In genomic region chr9:27106081-27106480, GRCm38 (mm10) we compare ENCODE assay signal across 9 mouse cellular contexts. TPM values are rescaled to one million over a fixed set of nuclear protein-coding genes. Genes with fewer than 3 reads are reported as not detected.
DNase-seq lines count a peak whose midpoint lies in the region; ATAC-seq and TF ChIP-seq lines count a peak whose summit lies in the region.
"Had no signal": no experiment of that assay in that cellular context is flagged by ENCODE, and none has a peak within 500 bp of the region (broad histone marks: within the 10 kb centered on the region; RNA-seq: fewer than 3 reads in every experiment).

No protein-coding gene starts in this region.

- H3K4me2 ChIP-seq in hindbrain, embryonic 12.5 days (replicated peaks), result no peak overlapping the region
- no peak overlapping the region for H3K4me2 ChIP-seq in lung, postnatal 0 days (replicated peaks; ENCODE audit: low read depth, low read length)
- H3K4me2 ChIP-seq: heart, embryonic 15.5 days had no signal

- no peak overlapping the region for H3K27ac ChIP-seq in hindbrain, embryonic 12.5 days
- H3K27ac ChIP-seq in lung, postnatal 0 days (ENCODE audit: low read length), result no peak overlapping the region
- H3K27ac ChIP-seq: heart, embryonic 15.5 days had no signal

- H3K4me3 ChIP-seq in hindbrain, embryonic 12.5 days, result no peak overlapping the region
- no peak overlapping the region for H3K4me3 ChIP-seq in lung, postnatal 0 days (ENCODE audit: low read depth, low read length)
- H3K4me3 ChIP-seq: heart, embryonic 15.5 days had no signal

- peaks cover 6% of the 10 kb centered on the region; the same call in 1 of the 2 replicates for H3K4me1 ChIP-seq in hindbrain, embryonic 12.5 days
- H3K4me1 ChIP-seq in lung, postnatal 0 days (ENCODE audit: insufficient read depth, low read depth, low read length), result no peaks in the 10 kb centered on the region

- TF ChIP-seq CTCF in lung, postnatal 0 days (IDR thresholded peaks at IDR 0.05), result peak; percentile 80

- no peaks in the 10 kb centered on the region for H3K9me3 ChIP-seq in hindbrain, embryonic 12.5 days (replicated peaks)
- no peaks in the 10 kb centered on the region for H3K9me3 ChIP-seq in lung, postnatal 0 days (ENCODE audit: low read length)
- H3K9me3 ChIP-seq: heart, embryonic 15.5 days had no signal

- H3K27me3 ChIP-seq in hindbrain, embryonic 12.5 days, result no peaks in the 10 kb centered on the region
- no peaks in the 10 kb centered on the region for H3K27me3 ChIP-seq in lung, postnatal 0 days (replicated peaks; ENCODE audit: insufficient read depth, low read length)
- H3K27me3 ChIP-seq: heart, embryonic 15.5 days had no signal

- H3K9ac ChIP-seq in hindbrain, embryonic 12.5 days, result no peak overlapping the region
- H3K9ac ChIP-seq in lung, postnatal 0 days (replicated peaks; ENCODE audit: low read depth), result no peak overlapping the region
- H3K9ac ChIP-seq: heart, embryonic 15.5 days had no signal

- no peak for ATAC-seq in CD4-positive, CD25-positive, alpha-beta regulatory T cell, adult 4 months
- ATAC-seq in hindbrain, embryonic 12.5 days (ENCODE audit: low FRiP score), result 0 out of 2 replicates have a peak, but pooled peaks have one; percentile 17
- ATAC-seq in lung, postnatal 0 days, result no peak; the same call in 1 of the 2 replicates

- peak; percentile 52 for DNase-seq in CD4-positive, CD25-positive, alpha-beta regulatory T cell, adult 2 months (ENCODE audit: low read depth, low spot score)
- peak; percentile 61 to 70 for DNase-seq in right cerebral cortex, adult 2 months (ENCODE audit: low spot score in 2 of 2)
- no peak for DNase-seq in right cerebral cortex, postnatal 36 days (ENCODE audit: low spot score in 2 of 2)
- peak; percentile 56 to 70 for DNase-seq in cerebellum, postnatal 25 days
- DNase-seq in lung, postnatal 0 days (ENCODE audit: low spot score), result peak; percentile 72
- DNase-seq in right cerebral cortex, postnatal 4 days, result peak; percentile 45

- H3K36me3 ChIP-seq in hindbrain, embryonic 12.5 days, result peaks cover 45% of the 10 kb centered on the region
- H3K36me3 ChIP-seq in lung, postnatal 0 days (ENCODE audit: insufficient read depth, low read length), result no peaks in the 10 kb centered on the region

- TF ChIP-seq EP300 in lung, postnatal 0 days (IDR thresholded peaks at IDR 0.05), result no peak

- WGBS in hindbrain, embryonic 12.5 days, result 50% methylated on average over 1 of the region's 1 CpGs
- 58% methylated on average over 1 of the region's 1 CpGs for WGBS in lung, postnatal 0 days

RNA-seq across cellular contexts. Expression of gene Jam3, which starts 49.1 kb away (rescaled TPM):
- polyA plus RNA-seq in CD4-positive, CD25-positive, alpha-beta regulatory T cell, adult 4 months (2017; shearing (Covaris generic)), result under 1 TPM; 0.32 to 0.39 TPM
- 131 and 133 TPM in 2 replicates for polyA plus RNA-seq in hindbrain, embryonic 12.5 days (2016; fragmentation: Nextera tagmentation; extraction: Ambion mirVana)
- 18.9 and 20.4 TPM in 2 replicates for polyA plus RNA-seq in lung, postnatal 0 days (2015; fragmentation: Nextera tagmentation; extraction: Ambion mirVana)

Comparison
In these comparisons a context has a peak if more than half of its experiments do, and no peak if none do; other contexts are left out.
1. DNase-seq: peak in CD4-positive, CD25-positive, alpha-beta regulatory T cell, adult 2 months (single experiment), right cerebral cortex, adult 2 months (2 of 2), cerebellum, postnatal 25 days (2 of 2), lung, postnatal 0 days (single experiment) and right cerebral cortex, postnatal 4 days (single experiment); none in right cerebral cortex, postnatal 36 days (0 of 2).
2. RNA of gene Jam3, which starts 49.1 kb away (polyA plus RNA-seq): 131 to 133 TPM in hindbrain, embryonic 12.5 days and 18.9 to 20.4 TPM in lung, postnatal 0 days; 0.32 to 0.39 TPM in CD4-positive, CD25-positive, alpha-beta regulatory T cell, adult 4 months; every median in the first group is over 10 times any median in the second.